ENCODE assay signal across 8 mouse cellular contexts in the genomic region with DNA sequence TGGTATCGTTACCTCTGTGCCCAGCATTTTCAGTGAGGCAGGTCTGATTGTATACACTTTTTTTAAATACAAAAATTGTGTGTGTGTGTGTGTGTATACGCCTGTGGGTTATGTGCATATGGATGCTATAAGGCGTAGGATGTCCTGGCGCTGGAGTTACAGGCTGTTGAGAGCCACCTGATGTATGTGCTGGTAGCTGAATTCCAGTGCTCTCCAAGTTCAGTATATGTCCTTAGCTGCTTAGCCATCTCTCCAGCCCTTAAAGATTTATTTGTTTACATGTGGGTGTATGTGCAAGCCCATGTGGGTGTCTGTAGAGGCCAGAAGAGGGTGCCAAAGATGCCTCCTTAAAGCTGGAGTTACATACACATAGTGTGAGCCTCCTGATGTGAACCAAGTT. TPM values are rescaled to one million over a fixed set of nuclear protein-coding genes. Genes with fewer than 3 reads are reported as not detected.
DNase-seq lines count a peak whose midpoint lies in the region; ATAC-seq and TF ChIP-seq lines count a peak whose summit lies in the region.

No protein-coding gene starts in this region.

- peaks cover 2 to 17% of the 10 kb centered on the region in 2 experiments; a peak in 2 of 4 replicates for H3K4me1 ChIP-seq in heart, embryonic 14.5 days (ENCODE audit: control insufficient read depth in 2 of 2, insufficient read depth in 2 of 2, low read length in 2 of 2)
- peaks cover 15% of the 10 kb centered on the region for H3K4me1 ChIP-seq in G1E (ENCODE audit: insufficient read depth, low read depth, low read length)
- peaks cover 8% of the 10 kb centered on the region for H3K4me1 ChIP-seq in forebrain, embryonic 16.5 days (replicated peaks; ENCODE audit: control insufficient read depth, insufficient read depth, low read length)
- H3K4me1 ChIP-seq in midbrain, embryonic 10.5 days, result peaks cover 39% of the 10 kb centered on the region

- peak overlapping the region in 1 of 2 experiments; percentile 95; a peak in 1 of 4 replicates for H3K27ac ChIP-seq in heart, embryonic 14.5 days (replicated peaks in 1 of 2; ENCODE audit: control insufficient read depth in 1 of 2, insufficient read depth in 1 of 2, low read depth in 2 of 2, low read length in 2 of 2)
- H3K27ac ChIP-seq in forebrain, embryonic 16.5 days (ENCODE audit: low read length), result no peak overlapping the region; the same call in 1 of the 2 replicates
- 0 out of 2 replicates have a peak overlapping the region, but pooled peaks have one; percentile 25 for H3K27ac ChIP-seq in midbrain, embryonic 10.5 days (replicated peaks)

- DNase-seq in heart, postnatal 25 days (ENCODE audit: low spot score), result no peak
- DNase-seq in G1E (ENCODE audit: low spot score), result no peak
- no peak for DNase-seq in midbrain, embryonic 10.5 days (ENCODE audit: low spot score)
- DNase-seq in thymus, postnatal 4 days, result no peak
- DNase-seq in urinary bladder, adult 18-20 months (ENCODE audit: low spot score in 2 of 2), result no peak

- TF ChIP-seq CTCF in G1E (IDR thresholded peaks at IDR 0.05; ENCODE audit: low read depth, low read length), result no peak

- H3K36me3 ChIP-seq in heart, embryonic 14.5 days (ENCODE audit: control insufficient read depth, insufficient read depth, low read length), result no peaks in the 10 kb centered on the region
- peaks cover 9% of the 10 kb centered on the region for H3K36me3 ChIP-seq in G1E (replicated peaks)
- no peaks in the 10 kb centered on the region for H3K36me3 ChIP-seq in forebrain, embryonic 16.5 days (ENCODE audit: control insufficient read depth, insufficient read depth)
- no peaks in the 10 kb centered on the region for H3K36me3 ChIP-seq in midbrain, embryonic 10.5 days

- H3K4me3 ChIP-seq in heart, embryonic 14.5 days (ENCODE audit: control insufficient read depth in 1 of 2, insufficient read depth in 1 of 2, low read depth in 1 of 2, low read length in 2 of 2), result peak overlapping the region in 1 of 2 experiments; percentile 84; a peak in 2 of 4 replicates
- peak overlapping the region; percentile 90 for H3K4me3 ChIP-seq in G1E (ENCODE audit: low read depth, low read length)
- peak overlapping the region; percentile 81 for H3K4me3 ChIP-seq in forebrain, embryonic 16.5 days (replicated peaks; ENCODE audit: low read length)
- H3K4me3 ChIP-seq in midbrain, embryonic 10.5 days, result peak overlapping the region; percentile 77

- no peak for ATAC-seq in heart, embryonic 14.5 days (ENCODE audit: insufficient number of reproducible peaks, insufficient read depth, low FRiP score, low read depth)
- ATAC-seq in G1E (ENCODE audit: extremely low read depth, insufficient number of reproducible peaks, low FRiP score, poor library complexity, severe bottlenecking), result no peak
- ATAC-seq in forebrain, embryonic 16.5 days, result no peak
- ATAC-seq in megakaryocyte-erythroid progenitor cell, adult 5-6 weeks (replicated peaks; ENCODE audit: low FRiP score, low TSS enrichment, poor library complexity, severe bottlenecking), result no peak

- H3K27me3 ChIP-seq in heart, embryonic 14.5 days (ENCODE audit: control insufficient read depth, insufficient read depth, low read length), result peaks cover 7% of the 10 kb centered on the region
- H3K27me3 ChIP-seq in G1E (ENCODE audit: insufficient read depth, low read length), result peaks cover 36% of the 10 kb centered on the region
- H3K27me3 ChIP-seq in forebrain, embryonic 16.5 days (replicated peaks; ENCODE audit: control insufficient read depth, insufficient read depth, low read length), result peaks cover 6% of the 10 kb centered on the region
- peaks cover 28% of the 10 kb centered on the region for H3K27me3 ChIP-seq in midbrain, embryonic 10.5 days (ENCODE audit: low read depth, poor library complexity, severe bottlenecking)

- peak overlapping the region; percentile 90 for H3K4me2 ChIP-seq in heart, embryonic 14.5 days (ENCODE audit: low read length)
- H3K4me2 ChIP-seq in forebrain, embryonic 16.5 days (ENCODE audit: low read length), result peak overlapping the region; percentile 45

- WGBS in heart, embryonic 14.5 days, result 67% methylated on average over 4 of the region's 4 CpGs
- 55% methylated on average over 4 of the region's 4 CpGs for WGBS in forebrain, embryonic 16.5 days
- WGBS in midbrain, embryonic 10.5 days, result 64% methylated on average over 4 of the region's 4 CpGs

- no peak overlapping the region for H3K9ac ChIP-seq in heart, embryonic 14.5 days (ENCODE audit: low read length)
- peak overlapping the region; percentile 27; the same call in 1 of the 2 replicates for H3K9ac ChIP-seq in forebrain, embryonic 16.5 days (replicated peaks; ENCODE audit: low read depth, low read length)

- intact Hi-C loops in heart, postnatal 25 days (cut with DNase I), result no loop called here

- no peaks in the 10 kb centered on the region for H3K9me3 ChIP-seq in heart, embryonic 14.5 days (ENCODE audit: control insufficient read depth, low read length)
- no peaks in the 10 kb centered on the region for H3K9me3 ChIP-seq in G1E (replicated peaks)
- no peaks in the 10 kb centered on the region for H3K9me3 ChIP-seq in forebrain, embryonic 16.5 days (ENCODE audit: control insufficient read depth, low read length)
- H3K9me3 ChIP-seq in midbrain, embryonic 10.5 days (replicated peaks), result no peaks in the 10 kb centered on the region

RNA-seq across cellular contexts. Expression of gene Hint2, which starts 0.9 kb away (rescaled TPM):
- 194 and 213 TPM in 2 replicates for polyA plus RNA-seq in heart, embryonic 14.5 days (2014; fragmentation: Nextera tagmentation; extraction: Ambion mirVana)
- 100 to 1,000 TPM; 138 to 147 TPM for total RNA-seq in heart, postnatal 25 days (2021)
- 16.2 and 18.7 TPM in 2 replicates for total RNA-seq in G1E (2014; fragmentation: Nextera tagmentation)
- total RNA-seq in G1E (2017), result 58.3 and 63.1 TPM in 2 replicates
- 42.4 and 50.2 TPM in 2 replicates for polyA plus RNA-seq in G1E (2012)
- polyA plus RNA-seq in forebrain, embryonic 16.5 days (2015; fragmentation: Nextera tagmentation; extraction: Ambion mirVana), result 61.1 and 66.3 TPM in 2 replicates
- polyA plus RNA-seq in midbrain, embryonic 10.5 days (2016; fragmentation: Nextera tagmentation; extraction: Ambion mirVana), result 75.5 and 79.3 TPM in 2 replicates
- total RNA-seq in megakaryocyte-erythroid progenitor cell, adult 5-6 weeks (2014; fragmentation: Nextera tagmentation), result 70.7 and 73.0 TPM in 2 replicates
- total RNA-seq in megakaryocyte-erythroid progenitor cell, adult 5-6 weeks (2017), result 43.1 and 63.0 TPM in 2 replicates

RNA-seq across cellular contexts. Expression of gene Spag8, which starts 3.8 kb away (rescaled TPM):
- polyA plus RNA-seq in heart, embryonic 14.5 days (2014; fragmentation: Nextera tagmentation; extraction: Ambion mirVana), result 0.18 and 0.77 TPM in 2 replicates
- under 1 TPM; 0.21 to 0.31 TPM for total RNA-seq in heart, postnatal 25 days (2021)
- total RNA-seq in G1E (2014; fragmentation: Nextera tagmentation) (0.73 TPM in 1 of 2 replicates, not detected in the other), G1E (2017) (0.33 and 0.41 TPM in 2 replicates)
- not detected in 2 replicates for polyA plus RNA-seq in G1E (2012)
- polyA plus RNA-seq in forebrain, embryonic 16.5 days (2015; fragmentation: Nextera tagmentation; extraction: Ambion mirVana), result 5.2 and 5.8 TPM in 2 replicates
- 3.0 and 4.3 TPM in 2 replicates for polyA plus RNA-seq in midbrain, embryonic 10.5 days (2016; fragmentation: Nextera tagmentation; extraction: Ambion mirVana)
- 1.6 TPM in 1 of 2 replicates, not detected in the other for total RNA-seq in megakaryocyte-erythroid progenitor cell, adult 5-6 weeks (2014; fragmentation: Nextera tagmentation)
- total RNA-seq in megakaryocyte-erythroid progenitor cell, adult 5-6 weeks (2017), result not detected in 2 replicates

RNA-seq across cellular contexts. Expression of gene Tmem8b, which starts 11.6 kb away (rescaled TPM):
- 4.2 and 4.5 TPM in 2 replicates for polyA plus RNA-seq in heart, embryonic 14.5 days (2014; fragmentation: Nextera tagmentation; extraction: Ambion mirVana)
- total RNA-seq in heart, postnatal 25 days (2021), result 10 to 100 TPM; 15.8 to 16.9 TPM
- total RNA-seq in G1E (2014; fragmentation: Nextera tagmentation) (2.9 and 6.0 TPM in 2 replicates), G1E (2017) (0.76 and 1.1 TPM in 2 replicates)
- 2.9 and 3.6 TPM in 2 replicates for polyA plus RNA-seq in G1E (2012)
- polyA plus RNA-seq in forebrain, embryonic 16.5 days (2015; fragmentation: Nextera tagmentation; extraction: Ambion mirVana), result 14.6 and 15.5 TPM in 2 replicates
- polyA plus RNA-seq in midbrain, embryonic 10.5 days (2016; fragmentation: Nextera tagmentation; extraction: Ambion mirVana), result 4.6 and 7.2 TPM in 2 replicates
- 1.2 and 2.5 TPM in 2 replicates for total RNA-seq in megakaryocyte-erythroid progenitor cell, adult 5-6 weeks (2014; fragmentation: Nextera tagmentation)
- total RNA-seq in megakaryocyte-erythroid progenitor cell, adult 5-6 weeks (2017), result 0.38 and 1.6 TPM in 2 replicates

RNA-seq across cellular contexts. Expression of gene Fam221b, which starts 11.8 kb away (rescaled TPM):
- 3.9 and 4.5 TPM in 2 replicates for polyA plus RNA-seq in heart, embryonic 14.5 days (2014; fragmentation: Nextera tagmentation; extraction: Ambion mirVana)
- under 1 TPM; 0.20 to 0.26 TPM for total RNA-seq in heart, postnatal 25 days (2021)
- total RNA-seq in G1E (2014; fragmentation: Nextera tagmentation), result 0.34 TPM in 1 of 2 replicates, not detected in the other
- 0.49 and 0.58 TPM in 2 replicates for total RNA-seq in G1E (2017)
- 0.05 and 0.10 TPM in 2 replicates for polyA plus RNA-seq in G1E (2012)
- 1.3 and 1.5 TPM in 2 replicates for polyA plus RNA-seq in forebrain, embryonic 16.5 days (2015; fragmentation: Nextera tagmentation; extraction: Ambion mirVana)
- 1.6 and 2.1 TPM in 2 replicates for polyA plus RNA-seq in midbrain, embryonic 10.5 days (2016; fragmentation: Nextera tagmentation; extraction: Ambion mirVana)
- total RNA-seq in megakaryocyte-erythroid progenitor cell, adult 5-6 weeks (2014; fragmentation: Nextera tagmentation), result not detected in 2 replicates
- 0.15 and 0.28 TPM in 2 replicates for total RNA-seq in megakaryocyte-erythroid progenitor cell, adult 5-6 weeks (2017)

RNA-seq across cellular contexts. Expression of gene Npr2, which starts 25.4 kb away (rescaled TPM):
- 10.6 and 13.2 TPM in 2 replicates for polyA plus RNA-seq in heart, embryonic 14.5 days (2014; fragmentation: Nextera tagmentation; extraction: Ambion mirVana)
- total RNA-seq in heart, postnatal 25 days (2021), result 10 to 100 TPM; 35.9 to 42.4 TPM
- total RNA-seq in G1E (2014; fragmentation: Nextera tagmentation), result 6.3 TPM in 1 of 2 replicates, not detected in the other
- total RNA-seq in G1E (2017), result 0.23 and 0.44 TPM in 2 replicates
- 0.04 TPM in 2 replicates for polyA plus RNA-seq in G1E (2012)
- 13.3 and 15.0 TPM in 2 replicates for polyA plus RNA-seq in forebrain, embryonic 16.5 days (2015; fragmentation: Nextera tagmentation; extraction: Ambion mirVana)
- polyA plus RNA-seq in midbrain, embryonic 10.5 days (2016; fragmentation: Nextera tagmentation; extraction: Ambion mirVana), result 11.7 and 14.3 TPM in 2 replicates
- total RNA-seq in megakaryocyte-erythroid progenitor cell, adult 5-6 weeks (2014; fragmentation: Nextera tagmentation), result 0.09 and 2.0 TPM in 2 replicates
- 0.08 and 0.14 TPM in 2 replicates for total RNA-seq in megakaryocyte-erythroid progenitor cell, adult 5-6 weeks (2017)
